Mouse (Mus musculus): ENCODE results near the gene Rab37. TPM values are rescaled to one million over a fixed set of nuclear protein-coding genes. Genes with fewer than 3 reads are reported as not detected.

Rab37 gene
- total RNA-seq, 2 experiments from 2014 or later = 0.17 to 0.36 TPM

GRCm38 (mm10) chr11:115110271-115110670, 19.0 kb downstream of the Rab37 start:
- DNase-seq = no peak
- no peak for TF ChIP-seq CTCF (IDR thresholded peaks at IDR 0.05)
- H3K4me3 ChIP-seq = no peak overlapping the region
- no peak overlapping the region for H3K27ac ChIP-seq
- intact Hi-C loops (cut with DNase I) = no loop called here

DNA sequence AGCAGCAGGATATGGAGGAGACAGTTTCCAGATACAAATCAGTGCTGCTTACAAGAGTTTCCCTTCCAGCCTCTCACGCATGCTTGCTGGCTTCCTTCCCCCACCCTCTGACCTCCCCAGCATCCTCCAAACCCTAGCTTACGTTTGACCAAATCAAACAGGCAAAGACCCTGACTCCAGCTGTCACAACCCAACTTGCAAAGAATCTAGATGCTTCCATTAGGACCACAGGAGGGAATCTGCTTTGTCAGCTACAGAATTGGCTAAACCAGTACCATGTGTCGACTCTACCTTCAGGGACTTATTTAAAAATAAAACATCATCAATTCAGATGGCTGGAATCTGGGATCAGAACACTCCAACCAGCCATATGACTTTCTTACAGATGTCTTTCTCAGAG, 21.0 kb downstream of the Rab37 start:
- intact Hi-C loops (cut with DNase I) = no loop called here
- TF ChIP-seq CTCF (IDR thresholded peaks at IDR 0.05) = no peak
- no peak for DNase-seq
- Histone ChIP-seq H3K27ac (no peak overlapping the region), H3K4me3 (no peak overlapping the region)

DNA sequence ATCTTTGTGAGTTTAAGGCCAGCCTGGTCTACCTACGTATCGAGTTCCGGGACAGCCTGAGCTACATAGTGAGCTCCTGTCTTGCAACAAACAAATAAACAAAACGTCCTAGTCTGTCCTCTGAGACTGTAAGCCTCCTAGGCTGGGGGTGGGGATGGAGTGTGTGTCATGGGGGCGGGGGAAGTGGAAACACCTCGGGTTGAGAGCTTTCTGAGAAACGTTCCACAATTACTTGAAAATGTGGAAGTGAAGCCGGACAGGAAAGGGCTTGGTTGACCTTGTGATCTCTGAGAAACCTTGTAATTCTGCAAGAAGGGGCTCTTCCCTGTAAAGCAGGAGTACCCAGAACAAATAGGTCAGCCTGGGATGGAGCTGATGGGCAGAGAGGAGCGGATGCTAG, 28.2 kb downstream of the Rab37 start:
- intact Hi-C loops (cut with DNase I) = no loop called here
- Histone ChIP-seq H3K27ac (no peak overlapping the region), H3K4me3 (no peak overlapping the region)
- no peak for TF ChIP-seq CTCF (IDR thresholded peaks at IDR 0.05)
- no peak for DNase-seq

GRCm38 (mm10) chr11:115128483-115128882, 37.3 kb downstream of the Rab37 start:
- intact Hi-C loops (cut with DNase I) = no loop called here
- H3K4me3 ChIP-seq = no peak overlapping the region
- TF ChIP-seq CTCF (IDR thresholded peaks at IDR 0.05) = no peak
- DNase-seq = no peak
- no peak overlapping the region for H3K27ac ChIP-seq

- TF ChIP-seq CTCF (IDR thresholded peaks at IDR 0.05) = no peak
Measured at GRCm38 (mm10) chr11:115129508-115130126, 38.4 kb downstream of the Rab37 start.

DNA sequence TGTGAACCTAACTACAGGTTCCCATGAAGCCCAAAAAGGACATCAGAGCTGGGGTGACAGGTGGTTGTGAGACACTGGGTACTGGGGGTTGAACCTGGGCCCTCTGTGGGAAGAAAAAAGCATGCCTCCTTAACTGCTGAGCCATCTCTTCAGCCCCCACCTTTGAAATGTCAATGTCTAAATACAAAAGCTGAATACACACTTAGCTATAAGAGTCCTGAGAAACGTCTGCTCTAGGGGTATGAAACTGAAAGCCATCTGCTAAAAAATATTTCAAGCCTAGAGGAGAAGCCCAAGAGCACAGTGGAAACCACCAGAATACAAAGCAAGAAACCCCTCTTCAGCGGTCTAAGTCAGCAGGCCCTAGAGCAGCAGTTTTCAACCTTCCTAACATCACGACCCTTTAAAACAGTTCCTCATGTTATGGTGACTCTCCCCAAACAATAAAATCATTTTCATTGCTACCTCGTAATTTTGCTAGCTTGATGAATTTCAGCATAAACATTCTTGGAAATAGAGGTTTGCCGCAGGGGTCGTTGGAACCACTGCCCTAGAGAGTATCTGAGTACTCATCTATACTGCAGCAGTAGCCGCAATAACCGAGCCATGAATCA, 40.6 kb downstream of the Rab37 start:
- Histone ChIP-seq H3K4me3 (no peak overlapping the region), H3K27ac (no peak overlapping the region)
- no peak for DNase-seq
- intact Hi-C loops (cut with DNase I) = no loop called here
- no peak for TF ChIP-seq CTCF (IDR thresholded peaks at IDR 0.05)

More at GRCm38 (mm10) chr11:115129508-115130126, 38.4 kb downstream of the Rab37 start:
- no peak overlapping the region for H3K27ac ChIP-seq
- intact Hi-C loops (cut with DNase I) = no loop called here
- H3K4me3 ChIP-seq = no peak overlapping the region
- DNase-seq = no peak

DNA sequence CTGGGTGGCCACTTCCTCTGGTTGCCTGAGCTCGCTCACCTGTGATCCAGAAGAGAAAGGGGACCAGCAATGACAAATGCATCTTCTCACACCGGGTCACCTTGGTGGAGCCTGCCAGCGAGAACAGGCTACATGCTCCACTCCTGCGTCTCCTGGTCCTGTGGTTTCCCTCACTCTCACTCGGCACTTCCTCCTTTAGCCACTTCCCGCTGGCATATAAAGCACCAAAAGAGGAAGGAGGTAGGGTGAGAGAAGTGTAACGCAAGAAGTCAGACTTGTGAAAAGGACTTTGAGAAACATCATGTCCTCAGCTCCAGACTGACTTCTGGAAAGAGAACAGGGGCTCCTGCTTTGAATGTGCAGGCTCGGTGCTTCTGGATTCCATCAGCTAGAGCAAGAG, 42.6 kb downstream of the Rab37 start, which contains the start of gene Cd300lf:
Cd300lf (minus strand) TSS at position 193 of the 400 bp plus-strand sequence.
- no peak for TF ChIP-seq CTCF (IDR thresholded peaks at IDR 0.05)
- no peak for DNase-seq
- Histone ChIP-seq H3K4me3 (no peak within 1 kb of the TSS), H3K27ac (no peak within 1 kb of the TSS)
- intact Hi-C loops (cut with DNase I) = no loop called here

DNA sequence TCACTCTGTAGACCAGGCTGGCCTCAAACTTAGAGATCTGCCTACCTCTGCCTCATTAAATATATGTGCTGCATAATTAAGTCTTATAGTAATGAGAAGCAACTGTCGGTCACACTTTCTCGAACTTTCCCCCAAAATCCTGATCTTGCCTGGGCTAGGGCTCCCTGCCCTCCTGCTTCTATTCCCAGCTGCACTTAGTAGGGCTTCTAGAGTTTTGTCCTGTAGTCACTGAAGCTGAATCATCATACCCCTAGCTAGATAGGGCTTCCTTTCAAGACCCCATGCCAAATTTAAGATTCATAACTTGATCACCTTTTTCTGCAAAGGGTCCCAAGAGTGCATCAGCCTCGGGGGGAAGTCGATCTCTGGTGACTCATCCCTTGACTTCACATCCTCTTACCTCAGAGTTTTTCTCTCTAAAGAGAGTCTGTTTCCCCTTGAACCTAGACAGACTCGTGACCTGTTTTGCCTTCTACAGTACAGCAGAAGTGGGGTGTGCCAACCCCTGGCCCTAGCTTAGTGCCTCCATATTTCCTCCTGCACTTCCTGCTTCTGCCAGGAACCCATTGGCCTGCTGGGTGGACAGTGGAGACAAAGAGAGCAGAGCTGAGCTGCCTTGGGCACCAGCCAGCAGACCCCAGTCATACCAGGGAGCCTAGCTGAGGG, 47.5 kb downstream of the Rab37 start:
- TF ChIP-seq CTCF (IDR thresholded peaks at IDR 0.05) = no peak
- Histone ChIP-seq H3K27ac (no peak overlapping the region), H3K4me3 (no peak overlapping the region)
- DNase-seq = no peak
- intact Hi-C loops (cut with DNase I) = no loop called here

DNA sequence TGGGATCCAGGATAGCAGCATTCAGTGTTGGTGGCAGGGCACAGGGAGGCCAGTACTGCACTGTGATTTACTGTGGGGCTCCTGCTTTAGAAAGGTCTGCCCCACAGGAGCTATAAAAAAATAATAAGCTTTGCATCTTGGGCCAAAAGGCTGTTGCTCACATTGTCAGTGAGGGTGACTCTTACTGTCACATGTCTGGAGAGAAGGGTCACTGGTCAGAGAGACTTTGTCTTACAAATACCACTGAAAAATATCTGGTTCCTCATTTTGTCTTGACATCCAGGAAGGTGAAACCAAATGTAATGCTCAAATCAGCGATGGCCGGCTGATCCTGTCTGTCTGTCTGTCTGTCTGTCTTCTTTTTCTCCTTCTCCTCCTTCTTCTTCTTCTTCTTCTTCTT, 50.7 kb downstream of the Rab37 start:
- intact Hi-C loops (cut with DNase I) = no loop called here
- TF ChIP-seq CTCF (IDR thresholded peaks at IDR 0.05) = no peak
- DNase-seq = no peak
- Histone ChIP-seq H3K4me3 (no peak overlapping the region), H3K27ac (no peak overlapping the region)

DNA sequence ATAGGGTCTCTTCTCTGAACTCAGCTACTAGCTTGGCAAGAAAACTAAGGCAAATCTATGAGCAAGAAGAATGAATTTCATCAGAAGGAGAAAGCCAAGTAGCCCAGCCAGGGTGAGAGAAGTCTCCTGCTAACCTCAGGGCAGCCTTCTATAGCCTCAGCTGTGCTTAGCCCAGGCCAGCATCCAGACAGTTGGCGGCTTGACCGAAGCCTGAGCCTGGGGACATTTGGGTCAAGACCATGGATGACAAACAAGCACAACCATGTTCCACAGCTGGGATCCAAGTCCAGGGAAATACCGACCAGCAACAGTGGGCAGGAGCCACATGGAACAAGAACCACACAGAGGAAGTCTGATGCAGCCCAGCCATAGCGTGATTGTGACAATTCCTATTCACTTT, 56.6 kb downstream of the Rab37 start:
- no peak for TF ChIP-seq CTCF (IDR thresholded peaks at IDR 0.05)
- intact Hi-C loops (cut with DNase I) = no loop called here

DNA sequence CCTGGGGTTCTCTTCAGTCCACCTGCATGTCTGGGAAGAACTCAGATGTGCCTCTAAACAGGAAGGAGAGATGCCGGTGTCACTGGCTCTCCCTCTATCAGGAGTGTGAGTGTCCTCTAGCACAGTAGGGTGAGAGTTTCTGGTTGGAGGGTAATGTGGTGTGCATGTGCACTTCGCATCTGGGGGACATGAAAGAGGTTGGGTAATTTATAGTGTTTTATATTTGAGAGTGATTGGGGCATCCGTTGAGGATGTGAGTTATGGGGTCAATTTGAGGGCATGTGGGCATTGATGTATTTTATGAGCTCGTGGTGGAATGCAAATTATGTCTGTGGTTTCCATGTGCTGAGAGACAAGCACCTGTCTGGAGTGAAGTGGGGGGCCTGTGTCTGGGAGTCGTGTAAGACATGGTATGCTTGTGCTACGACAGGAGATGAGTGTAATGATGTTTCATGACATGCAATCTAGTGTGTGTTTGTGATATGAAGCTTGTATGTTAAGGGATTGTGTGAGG, 59.6 kb downstream of the Rab37 start:
- H3K4me3 ChIP-seq = no peak overlapping the region
- no peak for TF ChIP-seq CTCF (IDR thresholded peaks at IDR 0.05)
- DNase-seq = no peak
- intact Hi-C loops (cut with DNase I) = no loop called here
- no peak overlapping the region for H3K27ac ChIP-seq

More for the DNA sequence above, 56.6 kb downstream of the Rab37 start:
- no peak overlapping the region for H3K4me3 ChIP-seq
- no peak for DNase-seq
- no peak overlapping the region for H3K27ac ChIP-seq

DNA sequence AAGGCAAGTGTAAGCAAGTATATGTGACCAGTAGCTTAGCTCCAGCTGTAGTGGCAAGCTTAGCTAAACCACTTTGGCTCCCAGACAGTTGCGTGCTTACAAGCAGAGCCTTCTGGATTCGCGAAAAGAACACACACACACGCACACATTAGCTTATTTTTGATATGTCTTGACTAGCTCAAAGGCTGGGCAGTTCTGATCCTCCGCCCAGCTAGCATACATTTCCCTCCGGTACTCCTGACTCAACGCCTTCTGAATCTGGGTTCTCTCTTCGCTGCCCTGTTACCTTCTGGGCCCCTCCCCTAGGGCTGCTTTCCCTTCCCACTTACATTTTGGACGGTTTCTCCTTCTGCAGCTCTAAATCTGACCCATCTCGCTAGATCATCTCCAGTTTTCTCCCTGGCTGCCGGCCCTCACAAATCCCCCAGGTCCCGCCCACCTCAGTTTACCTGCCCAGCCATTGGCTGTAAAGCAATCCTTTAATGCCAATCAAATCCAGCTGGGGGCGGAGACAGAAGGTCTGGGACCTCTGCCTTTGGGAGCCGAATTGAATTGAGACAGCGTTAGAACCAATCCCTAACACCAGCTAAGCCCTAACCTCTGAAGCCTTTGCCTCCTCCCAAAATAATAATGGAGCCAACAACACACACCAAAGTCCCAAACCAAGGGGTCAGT, 60.7 kb downstream of the Rab37 start:
- Histone ChIP-seq H3K27ac (no peak overlapping the region), H3K4me3 (peak overlapping the region; percentile 53)
- intact Hi-C loops (cut with DNase I) = no loop called here
- TF ChIP-seq CTCF (IDR thresholded peaks at IDR 0.05) = no peak
- DNase-seq = peak; percentile 64

DNA sequence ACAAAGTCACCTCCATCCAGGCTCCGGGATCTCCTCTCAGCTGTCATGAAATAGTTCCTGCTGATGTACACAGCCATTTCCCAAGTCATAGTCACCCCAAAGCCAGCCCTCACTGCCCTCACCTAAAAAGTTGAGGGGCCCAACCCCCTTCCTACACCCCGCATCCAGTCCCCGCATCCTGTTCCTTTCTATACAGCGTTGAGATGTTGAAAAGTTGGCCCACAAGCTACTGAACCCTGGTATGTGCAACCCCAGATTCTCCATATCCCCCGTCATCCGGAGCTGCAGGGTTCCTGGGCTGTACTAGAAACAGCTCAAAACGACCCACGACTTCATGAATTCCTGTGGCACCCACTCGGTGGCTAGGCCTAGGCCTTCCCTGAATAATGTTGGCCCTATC, 61.9 kb downstream of the Rab37 start:
- no peak for TF ChIP-seq CTCF (IDR thresholded peaks at IDR 0.05)
- no peak overlapping the region for H3K4me3 ChIP-seq
- H3K27ac ChIP-seq = no peak overlapping the region
- DNase-seq = no peak
- intact Hi-C loops (cut with DNase I) = loop anchor here (1.0 kb wide), 1 partner anchor 70 kb away; no protein-coding TSS in a partner anchor

Data from gastrocnemius, adult 2 months (tissue).